Mouse (Mus musculus) CH12.LX (cell line): Measurements from ENCODE around the gene Csn2. TPM values are rescaled to one million over a fixed set of nuclear protein-coding genes. Genes with fewer than 3 reads are reported as not detected.
A peak's percentile ranks its signal among the peaks of the same experiment; 100 is the strongest.

Experiments used
- DNase-seq: peaks from one replicate; pipeline ENCODE4 v3.0.0-alpha.2; 2013; ENCODE audit errors: extremely low read depth
- H3K27ac ChIP-seq: 2 replicates; pipeline ENCODE4 v1.5.1; 2012; ENCODE audit warnings: low read depth, mild to moderate bottlenecking, control low read depth, moderate library complexity; ENCODE audit not compliant: insufficient read depth
- H3K27me3 ChIP-seq: replicated peaks from 2 replicates; pipeline ENCODE3; 2012; ENCODE audit warnings: inconsistent platforms
- H3K36me3 ChIP-seq, 2 experiments: replicated peaks in 1 of 2; 2 replicates each; pipeline versions ENCODE3 to v1.6.1; 2012; ENCODE audit warnings: inconsistent platforms in 1 of 2, low read length in 1 of 2, mild to moderate bottlenecking in 1 of 2, mixed read lengths in 1 of 2, moderate library complexity in 1 of 2; ENCODE audit not compliant: control insufficient read depth in 1 of 2, insufficient read depth in 1 of 2
- H3K4me1 ChIP-seq, 2 experiments: 2 replicates each; pipeline ENCODE4 v1.6.1; 2012; ENCODE audit warnings: inconsistent platforms in 1 of 2, moderate library complexity in 1 of 2; ENCODE audit not compliant: insufficient read depth in 2 of 2, control insufficient read depth in 1 of 2
- H3K4me2 ChIP-seq: 2 replicates; pipeline ENCODE4 v1.6.1; 2012; ENCODE audit warnings: low read depth, mild to moderate bottlenecking, control low read depth; ENCODE audit not compliant: poor library complexity, insufficient read depth, severe bottlenecking
- H3K4me3 ChIP-seq, 3 experiments: fragments of 150-350 bp in 1 of 3; sonication (generic) in 1 of 3; replicated peaks in 1 of 3; 2 replicates each; pipeline versions ENCODE3 to v1.5.1; 2011 to 2012; ENCODE audit warnings: low read depth in 2 of 3, low read length in 2 of 3, mild to moderate bottlenecking in 2 of 3, moderate library complexity in 2 of 3, control low read depth in 1 of 3, improper control_type of control experiment in 1 of 3, inconsistent platforms in 1 of 3, mixed read lengths in 1 of 3; ENCODE audit not compliant: poor library complexity in 1 of 3
- H3K79me2 ChIP-seq: replicated peaks from 2 replicates; pipeline ENCODE4 v1.6.1; 2012; ENCODE audit warnings: mild to moderate bottlenecking, moderate library complexity; ENCODE audit not compliant: control insufficient read depth, poor library complexity, insufficient read depth, severe bottlenecking; ENCODE audit errors: extremely low read depth
- H3K9ac ChIP-seq: 2 replicates; pipeline ENCODE4 v1.6.1; 2012; ENCODE audit warnings: low read depth, mild to moderate bottlenecking, control low read depth, moderate library complexity; ENCODE audit not compliant: insufficient read depth
- H3K9me3 ChIP-seq: replicated peaks from 2 replicates; pipeline ENCODE3; 2012; ENCODE audit warnings: low read length, inconsistent platforms, mixed read lengths
- BHLHE40 ChIP-seq: IDR thresholded peaks from 2 replicates; pipeline ENCODE4 v1.6.1; 2011; ENCODE audit warnings: mild to moderate bottlenecking, low read depth, low read length, improper control_type of control experiment
- CHD1 ChIP-seq: IDR thresholded peaks from 2 replicates; pipeline ENCODE4 v1.6.1; 2012; ENCODE audit warnings: low read depth, low read length, improper control_type of control experiment, inconsistent platforms
- CTCF ChIP-seq, 2 experiments: IDR thresholded peaks in 1 of 2; conservative IDR thresholded peaks in 1 of 2; 2 replicates each; pipeline ENCODE4 v1.5.1; 2011 to 2012; ENCODE audit warnings: low read depth in 2 of 2, low read length in 2 of 2, improper control_type of control experiment in 1 of 2, inconsistent platforms in 1 of 2, mild to moderate bottlenecking in 1 of 2, moderate library complexity in 1 of 2
- ETS1 ChIP-seq: conservative IDR thresholded peaks from 2 replicates; pipeline ENCODE4 v1.6.1; 2012; ENCODE audit warnings: low read depth, mild to moderate bottlenecking, inconsistent platforms, low read length, improper control_type of control experiment, moderate library complexity
- GABPA ChIP-seq: IDR thresholded peaks from 2 replicates; pipeline ENCODE4 v1.6.1; 2012; ENCODE audit warnings: low read depth, low read length, improper control_type of control experiment, inconsistent platforms; ENCODE audit not compliant: insufficient replicate concordance
- IRF4 ChIP-seq: IDR thresholded peaks from 2 replicates; pipeline ENCODE4 v1.6.1; 2014; ENCODE audit warnings: low read depth, mild to moderate bottlenecking, inconsistent platforms, low read length, improper control_type of control experiment
- MAX ChIP-seq: IDR thresholded peaks from 2 replicates; pipeline ENCODE4 v1.6.1; 2011; ENCODE audit warnings: low read length, improper control_type of control experiment
- MEF2A ChIP-seq: IDR thresholded peaks from 2 replicates; pipeline ENCODE4 v1.6.1; 2014; ENCODE audit warnings: low read depth, mild to moderate bottlenecking, inconsistent platforms, low read length, improper control_type of control experiment, borderline replicate concordance
- MYC ChIP-seq: IDR thresholded peaks from 2 replicates; pipeline ENCODE4 v1.6.1; 2011; ENCODE audit warnings: low read depth, mild to moderate bottlenecking, improper control_type of control experiment, low read length
- NRF1 ChIP-seq: IDR thresholded peaks from 2 replicates; pipeline ENCODE4 v1.6.1; 2014; ENCODE audit warnings: low read depth, mild to moderate bottlenecking, inconsistent platforms, low read length, improper control_type of control experiment, moderate library complexity
- PAX5 ChIP-seq: IDR thresholded peaks from 2 replicates; pipeline ENCODE4 v1.6.1; 2012; ENCODE audit warnings: low read length, inconsistent platforms, mixed read lengths
- RAD21 ChIP-seq: IDR thresholded peaks from 2 replicates; pipeline ENCODE4 v1.6.1; 2011; ENCODE audit warnings: low read depth, mild to moderate bottlenecking, low read length, improper control_type of control experiment, moderate library complexity
- SIN3A ChIP-seq: IDR thresholded peaks from 2 replicates; pipeline ENCODE4 v1.6.1; 2012; ENCODE audit warnings: low read length, improper control_type of control experiment, inconsistent platforms
- SMC3 ChIP-seq: IDR thresholded peaks from 2 replicates; pipeline ENCODE4 v1.6.1; 2011; ENCODE audit warnings: low read depth, low read length, improper control_type of control experiment
- TCF12 ChIP-seq: IDR thresholded peaks from 2 replicates; pipeline ENCODE4 v1.6.1; 2014; ENCODE audit warnings: low read depth, mild to moderate bottlenecking, inconsistent platforms, low read length, improper control_type of control experiment
- UBTF ChIP-seq: IDR thresholded peaks from 2 replicates; pipeline ENCODE4 v1.6.1; 2012; ENCODE audit warnings: low read depth, mild to moderate bottlenecking, inconsistent platforms, low read length, improper control_type of control experiment, moderate library complexity
- USF2 ChIP-seq: conservative IDR thresholded peaks from 2 replicates; pipeline ENCODE4 v1.6.1; 2011; ENCODE audit warnings: low read depth, low read length, improper control_type of control experiment
- ZKSCAN1 ChIP-seq: IDR thresholded peaks from 2 replicates; pipeline ENCODE4 v1.6.1; 2012; ENCODE audit warnings: low read depth, inconsistent platforms, low read length, improper control_type of control experiment, borderline replicate concordance
- ZMIZ1 ChIP-seq: IDR thresholded peaks from 2 replicates; pipeline ENCODE4 v1.6.1; 2012; ENCODE audit warnings: low read depth, mild to moderate bottlenecking, inconsistent platforms, low read length, improper control_type of control experiment
- dilution Hi-C: fragments of 300-500 bp; cut with MboI; formaldehyde crosslinking; loops from 2 replicates; pipeline ENCODE4 v1.14.3; 2020; ENCODE audit warnings: low sequenced_read_pairs; ENCODE audit not compliant: extremely low pct_unique_long_range_greater_than_20kb, extremely low pct_ligation_motif_present
- in situ Hi-C: fragments of 300-500 bp; cut with MboI; formaldehyde crosslinking; loops from 3 replicates; pipeline ENCODE4 v1.14.3; 2019; ENCODE audit warnings: low sequenced_read_pairs, low pct_ligation_motif_present, low pct_unique_long_range_greater_than_20kb, mixed read lengths
- polyA plus RNA-seq: library from polyadenylated mRNA; unstranded; fragments of >175 nt; gene quantifications from 2 replicates; pipeline ENCODE4 v1.2.1, GENCODE M21; 2012; ENCODE audit warnings: low read depth; ENCODE audit not compliant: insufficient read length
- total RNA-seq, 2 experiments: library from RNA; depleted of rRNA; stranded (reverse); fragments of 300-350 nt in 1 of 2; fragments of >200 nt in 1 of 2; gene quantifications; 2 replicates each; pipeline ENCODE4 v1.2.3; 2012 to 2014

Gene Csn2
- total and polyA plus RNA-seq, 3 experiments: 0.24 TPM; not detected in 2

- no peaks in the 10 kb centered on the region for H3K27me3 ChIP-seq
- H3K36me3 ChIP-seq: no peaks in the 10 kb centered on the region
- no peaks in the 10 kb centered on the region; a peak in 1 of 4 replicates for H3K4me1 ChIP-seq
- dilution Hi-C loops: no loop called here
- no peak for TF ChIP-seq CHD1
- TF ChIP-seq NRF1: no peak
- TF ChIP-seq IRF4: no peak
- TF ChIP-seq ZMIZ1: no peak
- no peak within 1 kb of the TSS for H3K27ac ChIP-seq
- H3K4me3 ChIP-seq: no peak within 1 kb of the TSS
- H3K4me2 ChIP-seq: no peak within 1 kb of the TSS
- in situ Hi-C loops: no loop called here
- H3K79me2 ChIP-seq: no peaks in the 10 kb centered on the region
- DNase-seq: peak; percentile 37
- H3K9me3 ChIP-seq: no peaks in the 10 kb centered on the region
- no peak within 1 kb of the TSS for H3K9ac ChIP-seq
Observed at GRCm38 (mm10) chr5:87665908-87666307, 33.5 kb downstream of the Csn2 start, which contains the start of gene Csn1s1. TSS of gene Csn1s1 (plus strand) at chr5:87666208.

DNA sequence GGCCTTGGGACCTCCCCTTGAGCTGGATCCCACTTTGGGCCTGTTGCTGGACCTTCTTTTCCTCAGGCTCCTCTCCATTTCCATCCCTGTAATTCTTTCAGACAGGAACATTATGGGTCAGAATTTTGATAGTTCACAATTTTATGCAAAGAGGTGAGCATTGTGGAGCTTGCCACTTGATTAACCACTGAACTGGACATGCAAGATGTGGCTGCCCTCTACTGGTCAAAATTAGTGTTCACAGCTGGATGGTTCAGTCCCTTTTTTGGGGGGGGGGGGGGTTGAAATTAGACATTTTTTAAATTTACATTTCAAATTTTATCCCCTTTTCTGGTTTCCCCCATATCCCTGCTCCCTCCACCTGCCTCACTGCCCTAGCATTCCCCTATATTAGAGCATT lies 56.6 kb downstream of the Csn2 start:
- TF ChIP-seq ETS1 (no peak), TCF12 (no peak), RAD21 (peak; percentile 41), SMC3 (peak; percentile 24; the same call in 1 of the 2 replicates), MEF2A (no peak), MYC (no peak), UBTF (no peak), GABPA (no peak), SIN3A (no peak), USF2 (no peak), ZKSCAN1 (no peak), ZMIZ1 (no peak), BHLHE40 (no peak), CTCF (conservative IDR thresholded peaks at IDR 0.05 in 1 of 2, IDR thresholded peaks at IDR 0.05 in 1 of 2; ENCODE audit: low read depth in 2 of 2, low read length in 2 of 2) (peak; percentile 9 to 51; a peak in 3 of 4 replicates), PAX5 (no peak), MAX (no peak)
- TF ChIP-seq, all 38 proteins: peak for 3
- Histone ChIP-seq H3K4me3 (no peak overlapping the region), H3K36me3 (no peaks in the 10 kb centered on the region), H3K9ac (no peak overlapping the region), H3K27me3 (no peaks in the 10 kb centered on the region), H3K79me2 (no peaks in the 10 kb centered on the region), H3K4me1 (no peaks in the 10 kb centered on the region), H3K4me2 (no peak overlapping the region), H3K27ac (no peak overlapping the region), H3K9me3 (no peaks in the 10 kb centered on the region)
- in situ Hi-C loops (no loop called here), dilution Hi-C loops (no loop called here)
- DNase-seq: peak; percentile 23

Other genes with a start within 250 kb of the Csn2 start
- not detected in 2 replicates for gene Ugt2a2, start 217.4 kb downstream of the Csn2 start, total RNA-seq (2012; rRNA removed)
- gene Ugt2a2, start 217.4 kb downstream of the Csn2 start, total RNA-seq (2014; rRNA removed): not detected in 2 replicates
- gene Ugt2a2, start 217.4 kb downstream of the Csn2 start, polyA plus RNA-seq: not detected in 2 replicates
- not detected in 2 replicates for gene Gm43638, start 212.8 kb downstream of the Csn2 start, total RNA-seq (2012; rRNA removed)
- gene Gm43638, start 212.8 kb downstream of the Csn2 start, total RNA-seq (2014; rRNA removed): not detected in 2 replicates
- gene Gm43638, start 212.8 kb downstream of the Csn2 start, polyA plus RNA-seq: not detected in 2 replicates
- gene Ugt2a1, start 208.8 kb downstream of the Csn2 start, total RNA-seq (2012; rRNA removed): not detected in 2 replicates
- gene Ugt2a1, start 208.8 kb downstream of the Csn2 start, total RNA-seq (2014; rRNA removed): not detected in 2 replicates
- not detected in 2 replicates for gene Ugt2a1, start 208.8 kb downstream of the Csn2 start, polyA plus RNA-seq
- gene Sult1b1, start 161.4 kb downstream of the Csn2 start, total RNA-seq (2012; rRNA removed): not detected in 2 replicates
- gene Sult1b1, start 161.4 kb downstream of the Csn2 start, total RNA-seq (2014; rRNA removed): not detected in 2 replicates
- not detected in 2 replicates for gene Sult1b1, start 161.4 kb downstream of the Csn2 start, polyA plus RNA-seq
- gene Sult1d1, start 130.6 kb downstream of the Csn2 start, total RNA-seq (2012; rRNA removed): not detected in 2 replicates
- gene Sult1d1, start 130.6 kb downstream of the Csn2 start, total RNA-seq (2014; rRNA removed): not detected in 2 replicates
- gene Sult1d1, start 130.6 kb downstream of the Csn2 start, polyA plus RNA-seq: not detected in 2 replicates
- gene Sult1e1, start 108.0 kb downstream of the Csn2 start, total RNA-seq (2012; rRNA removed): not detected in 2 replicates
- not detected in 2 replicates for gene Sult1e1, start 108.0 kb downstream of the Csn2 start, total RNA-seq (2014; rRNA removed)
- not detected in 2 replicates for gene Sult1e1, start 108.0 kb downstream of the Csn2 start, polyA plus RNA-seq
- gene Csn1s1, start 33.4 kb downstream of the Csn2 start, total RNA-seq (2012; rRNA removed): not detected in 2 replicates
- not detected in 2 replicates for gene Csn1s1, start 33.4 kb downstream of the Csn2 start, total RNA-seq (2014; rRNA removed)
- gene Csn1s1, start 33.4 kb downstream of the Csn2 start, polyA plus RNA-seq: not detected in 2 replicates
- not detected in 2 replicates for gene Csn1s2a, start 74.9 kb upstream of the Csn2 start, total RNA-seq (2012; rRNA removed)
- gene Csn1s2a, start 74.9 kb upstream of the Csn2 start, total RNA-seq (2014; rRNA removed): not detected in 2 replicates
- not detected in 2 replicates for gene Csn1s2a, start 74.9 kb upstream of the Csn2 start, polyA plus RNA-seq
- gene Csn1s2b, start 108.5 kb upstream of the Csn2 start, total RNA-seq (2012; rRNA removed): not detected in 2 replicates
- gene Csn1s2b, start 108.5 kb upstream of the Csn2 start, total RNA-seq (2014; rRNA removed): not detected in 2 replicates
- gene Csn1s2b, start 108.5 kb upstream of the Csn2 start, polyA plus RNA-seq: not detected in 2 replicates
- not detected in 2 replicates for gene Prr27, start 126.1 kb upstream of the Csn2 start, total RNA-seq (2012; rRNA removed)
- not detected in 2 replicates for gene Prr27, start 126.1 kb upstream of the Csn2 start, total RNA-seq (2014; rRNA removed)
- not detected in 2 replicates for gene Prr27, start 126.1 kb upstream of the Csn2 start, polyA plus RNA-seq
- gene Odam, start 185.4 kb upstream of the Csn2 start, total RNA-seq (2012; rRNA removed): not detected in 2 replicates
- not detected in 2 replicates for gene Odam, start 185.4 kb upstream of the Csn2 start, total RNA-seq (2014; rRNA removed)
- gene Odam, start 185.4 kb upstream of the Csn2 start, polyA plus RNA-seq: not detected in 2 replicates
- gene Csn3, start 225.9 kb upstream of the Csn2 start, total RNA-seq (2012; rRNA removed): 29.9 and 31.5 TPM in 2 replicates
- gene Csn3, start 225.9 kb upstream of the Csn2 start, total RNA-seq (2014; rRNA removed): 13.3 and 16.4 TPM in 2 replicates
- gene Csn3, start 225.9 kb upstream of the Csn2 start, polyA plus RNA-seq: 7.2 and 8.1 TPM in 2 replicates